Mouse (Mus musculus) T-cell, adult 66 days (primary cell): ENCODE measurements around the gene Ppp6r3. TPM values are rescaled to one million over a fixed set of nuclear protein-coding genes. Genes with fewer than 3 reads are reported as not detected.

Experiments
- total RNA-seq, 2 experiments: library from RNA; stranded (reverse); gene quantifications; 3 replicates in 1 of 2; 4 replicates in 1 of 2; pipeline ENCODE4 v1.2.4; 2023

Gene Ppp6r3
- 100 to 1,000 TPM; 131 to 150 TPM for total RNA-seq

DNA sequence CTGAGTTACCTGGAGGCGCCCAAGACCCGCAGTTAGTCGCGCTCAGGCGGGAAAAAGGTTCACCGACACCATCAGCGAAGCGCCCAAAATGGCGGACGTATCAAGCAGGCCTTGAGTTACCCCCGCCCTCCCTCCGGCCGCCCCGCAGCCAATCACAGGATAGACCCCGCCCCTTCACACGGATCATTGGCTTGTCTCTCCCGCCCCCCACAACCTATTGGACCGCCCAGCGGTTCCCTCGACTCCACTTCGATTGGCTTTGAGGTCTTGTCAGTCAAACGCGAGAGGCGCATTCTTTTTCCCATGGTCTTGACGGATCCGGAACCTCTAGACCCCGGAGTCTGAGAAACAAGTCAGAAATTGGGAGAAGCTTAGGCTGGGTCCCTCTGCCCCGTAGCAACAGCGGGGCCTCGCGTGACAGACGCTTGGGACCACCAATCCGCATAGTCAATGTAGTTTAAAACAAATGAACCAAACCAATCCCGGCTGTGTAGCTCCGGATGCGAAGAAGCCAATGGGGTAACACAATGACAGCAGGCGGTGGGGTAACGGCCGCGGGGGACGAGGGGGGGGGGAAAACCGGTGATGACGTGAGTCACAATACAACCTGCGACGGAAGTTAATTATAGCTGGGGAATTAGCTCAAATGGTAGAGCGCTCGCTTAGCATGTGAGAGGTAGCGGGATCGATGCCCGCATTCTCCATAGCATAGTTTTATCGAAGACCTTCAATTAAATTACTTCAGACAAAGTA, at the start of gene Ppp6r3:
Ppp6r3 (minus strand) TSS at position 118 of the 753 bp plus-strand sequence.

DNA sequence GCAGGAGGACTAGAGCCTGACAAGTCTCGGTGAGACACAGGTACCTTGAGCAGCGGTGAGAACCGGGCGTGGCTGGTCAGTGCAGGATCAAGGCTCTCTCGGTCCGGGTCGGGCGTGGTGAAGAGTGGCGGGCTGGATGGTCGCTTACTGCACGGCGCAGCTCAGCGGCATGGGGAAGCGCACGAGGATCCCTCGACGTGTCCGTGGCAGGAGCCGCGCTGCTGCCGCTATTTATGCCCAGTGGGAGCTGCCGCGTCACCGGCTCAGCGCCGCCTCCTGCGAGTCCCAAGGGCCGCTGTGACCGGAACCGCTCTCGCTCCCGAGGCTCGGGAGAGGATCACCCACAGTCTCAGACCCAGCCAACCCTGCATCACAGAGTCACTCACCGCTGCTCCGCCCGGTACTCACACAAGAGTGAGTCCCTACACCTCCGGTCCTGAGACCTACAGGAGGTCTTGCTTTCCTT, 161.2 kb downstream of the Ppp6r3 start, which contains the start of gene Gal:
Gal (minus strand) TSS at position 277 of the 466 bp plus-strand sequence.

Other genes with a start within 250 kb of the Ppp6r3 start
- under 1 TPM; 0.71 to 0.79 TPM for gene Tesmin, start 186.9 kb downstream of the Ppp6r3 start, total RNA-seq
- not detected for gene Gal, start 161.2 kb downstream of the Ppp6r3 start, total RNA-seq
- gene Lrp5, start 110.8 kb upstream of the Ppp6r3 start, total RNA-seq, result 1 to 10 TPM; 6.5 TPM
- gene 1810055G02Rik, start 132.5 kb upstream of the Ppp6r3 start, total RNA-seq, result 1 to 10 TPM; 5.1 to 6.0 TPM
- 100 to 1,000 TPM; 143 to 147 TPM for gene Kmt5b, start 191.7 kb upstream of the Ppp6r3 start, total RNA-seq